Mouse (Mus musculus) cortical plate, adult 2 months (tissue): ENCODE results near the gene Pus7. TPM values are rescaled to one million over a fixed set of nuclear protein-coding genes. Genes with fewer than 3 reads are reported as not detected.
"Not testable (repeated sequence)": the region's sequence is repeated elsewhere in the genome, so short reads cannot be mapped to it uniquely, and the experiment has no call there.

Experiments
- H3K27ac ChIP-seq: fragments of 200-500 bp; 2 replicates; pipeline ENCODE4 v1.5.1; 2012; ENCODE audit warnings: low read length, control low read depth, inconsistent platforms; ENCODE audit not compliant: insufficient read depth
- H3K4me1 ChIP-seq: fragments of 200-500 bp; 2 replicates; pipeline ENCODE4 v1.6.1; 2011; ENCODE audit warnings: low read length; ENCODE audit not compliant: control insufficient read depth, insufficient read depth
- H3K4me3 ChIP-seq: fragments of 200-500 bp; 2 replicates; pipeline ENCODE4 v1.5.1; 2011; ENCODE audit warnings: mild to moderate bottlenecking, low read length, control low read depth; ENCODE audit not compliant: insufficient read depth
- CTCF ChIP-seq: fragments of 200-500 bp; IDR thresholded peaks from 2 replicates; pipeline ENCODE4 v1.5.1; 2011; ENCODE audit warnings: mild to moderate bottlenecking, control low read depth, low read length; ENCODE audit not compliant: insufficient read depth; ENCODE audit errors: extremely low read depth
- POLR2A ChIP-seq: fragments of 200-500 bp; IDR thresholded peaks from 2 replicates; pipeline ENCODE4 v1.6.1; 2011; ENCODE audit warnings: mild to moderate bottlenecking, low read length, control low read depth; ENCODE audit not compliant: insufficient read depth; ENCODE audit errors: extremely low read depth
- polyA plus RNA-seq: library from polyadenylated mRNA; depleted of rRNA; stranded (reverse); fragments of >200 nt; gene quantifications from 2 replicates; pipeline ENCODE4 v1.2.3, GENCODE M21; 2012; rRNA removed

The Pus7 gene
- polyA plus RNA-seq, 1 experiment, result 17.8 TPM

DNA sequence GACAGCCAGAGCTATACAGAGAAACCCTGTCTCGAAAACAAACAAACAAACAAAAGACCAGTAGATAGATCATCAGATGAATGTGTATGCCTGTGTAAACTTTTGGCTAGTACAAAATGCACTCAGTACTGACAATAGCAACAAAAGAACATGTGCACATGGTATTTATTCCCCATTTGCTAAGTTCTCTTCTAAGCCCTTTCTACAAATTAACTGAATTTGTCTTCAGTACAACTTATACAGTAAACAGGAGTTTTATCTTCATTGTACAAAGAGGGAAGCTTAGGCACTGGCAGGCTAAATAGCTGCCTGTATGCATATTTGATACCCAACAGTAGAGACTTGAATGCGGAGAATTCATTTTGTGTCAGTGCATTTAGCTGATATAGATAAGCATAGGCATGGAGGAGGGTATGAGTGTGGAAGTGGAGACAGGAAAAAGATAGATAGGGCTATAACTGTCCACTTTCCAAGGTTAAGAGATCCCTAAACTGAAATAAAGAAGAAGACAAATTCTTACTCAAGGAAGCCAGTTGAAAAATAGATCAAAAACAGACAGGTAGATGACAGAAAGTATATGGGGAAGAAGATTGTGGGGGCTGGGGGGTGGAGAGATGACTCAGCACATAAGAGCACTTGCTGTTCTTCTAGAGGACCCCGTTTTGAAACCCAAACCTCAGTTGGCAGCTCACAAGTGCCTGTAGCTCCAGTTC, 65.9 kb downstream of the Pus7 start:
- no peak overlapping the region for H3K27ac ChIP-seq
- no peaks in the 10 kb centered on the region for H3K4me1 ChIP-seq
- H3K4me3 ChIP-seq, result no peak overlapping the region
- no peak for TF ChIP-seq POLR2A

- Histone ChIP-seq H3K27ac (no peak overlapping the region), H3K4me3 (no peak overlapping the region), H3K4me1 (no peaks in the 10 kb centered on the region)
Measured at GRCm38 (mm10) chr5:23713401-23714335, 69.8 kb downstream of the Pus7 start.

GRCm38 (mm10) chr5:23712130-23713001, 71.1 kb downstream of the Pus7 start:
- Histone ChIP-seq H3K27ac (no peak overlapping the region), H3K4me3 (peak overlapping the region; percentile 78), H3K4me1 (no peaks in the 10 kb centered on the region)
- TF ChIP-seq CTCF, result no peak
- TF ChIP-seq POLR2A, result no peak

More at GRCm38 (mm10) chr5:23713401-23714335, 69.8 kb downstream of the Pus7 start:
- TF ChIP-seq POLR2A (no peak), CTCF (no peak)

DNA sequence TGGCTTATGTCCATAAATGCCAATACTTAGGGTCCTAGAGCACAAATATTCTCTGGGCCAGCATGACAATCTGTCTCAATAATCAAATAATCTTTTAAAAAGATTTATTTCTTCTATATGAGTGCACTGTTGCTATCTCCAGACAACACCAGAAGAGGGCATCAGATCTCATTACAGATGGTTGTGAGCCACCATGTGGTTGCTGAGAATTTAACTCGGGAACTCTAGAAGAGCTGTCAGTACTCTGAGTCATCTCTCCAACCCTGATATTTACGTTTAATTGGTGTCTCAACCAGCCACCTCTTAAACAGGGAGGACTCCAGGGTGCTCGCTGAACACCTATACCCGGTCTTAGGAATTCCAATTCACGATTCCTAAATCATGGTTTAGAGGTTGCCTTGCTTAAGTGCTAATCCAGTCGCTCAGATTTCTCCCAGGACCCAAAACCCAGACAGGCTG, 71.8 kb downstream of the Pus7 start:
- not testable (repeated sequence) for H3K4me1 ChIP-seq, H3K27ac ChIP-seq
- peak overlapping the region; percentile 78; the same call in 1 of the 2 replicates for H3K4me3 ChIP-seq

DNA sequence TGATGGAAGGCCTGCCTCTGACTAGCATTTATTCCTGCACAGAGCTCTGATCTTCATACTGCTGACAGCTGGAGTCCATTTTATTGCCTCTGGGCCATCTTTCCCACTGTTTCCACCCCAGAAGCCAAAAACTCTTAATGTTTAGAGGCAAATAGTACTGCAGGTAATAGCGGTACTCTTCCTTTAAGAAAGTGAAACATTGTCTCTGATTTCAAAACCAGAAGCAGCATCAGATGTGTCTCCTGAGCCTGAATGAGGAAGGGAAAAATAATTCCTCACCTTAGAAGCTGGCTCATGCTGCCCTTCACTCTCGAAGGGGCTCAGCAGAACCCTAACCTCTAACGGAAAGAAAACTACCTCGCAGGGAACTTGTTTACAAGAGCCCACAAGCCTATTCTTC, 72.3 kb downstream of the Pus7 start:
- Histone ChIP-seq H3K27ac (no peak overlapping the region), H3K4me3 (no peak overlapping the region), H3K4me1 (no peaks in the 10 kb centered on the region)
- TF ChIP-seq POLR2A (no peak), CTCF (no peak)

DNA sequence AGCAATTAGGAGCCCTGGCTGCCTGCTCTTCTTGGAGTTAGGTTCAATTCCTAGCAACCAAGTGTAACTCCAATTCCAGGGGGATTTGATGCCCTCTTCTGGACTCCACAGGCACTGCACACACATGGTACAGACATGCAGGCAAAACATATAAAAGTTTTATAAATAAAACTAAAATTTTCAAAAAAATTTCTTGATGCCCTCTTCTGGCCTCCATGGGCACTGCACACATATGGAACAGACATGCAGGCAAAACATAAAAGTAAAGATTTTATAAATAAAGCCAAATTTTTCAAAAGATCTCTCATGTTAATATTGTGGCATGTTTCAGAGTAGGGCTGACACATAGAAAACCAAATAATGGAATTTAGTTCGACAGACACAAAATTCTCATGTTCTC, 73.8 kb downstream of the Pus7 start:
- Histone ChIP-seq H3K27ac (no peak overlapping the region), H3K4me1 (no peaks in the 10 kb centered on the region), H3K4me3 (no peak overlapping the region)
- TF ChIP-seq CTCF (no peak), POLR2A (no peak)

GRCm38 (mm10) chr5:23706601-23707597, 76.6 kb downstream of the Pus7 start:
- not testable (repeated sequence) for H3K4me1 ChIP-seq, H3K27ac ChIP-seq

DNA sequence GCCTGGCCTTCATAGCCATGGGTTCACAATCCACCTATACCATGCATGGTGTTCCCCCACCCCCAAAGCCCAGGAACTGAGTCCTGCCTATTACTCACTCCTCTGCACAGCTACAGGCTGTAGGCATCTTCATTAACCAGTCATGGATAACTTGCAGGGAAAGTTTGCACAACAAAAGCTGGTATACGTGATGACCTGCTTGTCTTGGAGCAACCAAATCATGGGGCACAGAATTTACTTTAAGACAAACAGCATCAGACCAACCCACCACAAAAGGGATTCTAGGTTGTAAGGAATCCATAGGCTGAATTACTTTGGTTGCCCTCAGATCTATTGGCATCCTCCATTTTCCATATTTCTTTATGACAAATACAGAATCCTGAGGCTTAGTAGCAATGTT, 86.1 kb downstream of the Pus7 start:
- no peak overlapping the region for H3K4me3 ChIP-seq
- no peaks in the 10 kb centered on the region for H3K4me1 ChIP-seq
- no peak overlapping the region for H3K27ac ChIP-seq
- no peak for TF ChIP-seq POLR2A
- no peak for TF ChIP-seq CTCF

More at GRCm38 (mm10) chr5:23706601-23707597, 76.6 kb downstream of the Pus7 start:
- not testable (repeated sequence) for H3K4me3 ChIP-seq

Other genes with a start within 250 kb of the Pus7 start
- gene Srpk2, start 99.1 kb downstream of the Pus7 start, polyA plus RNA-seq, result 91.5 and 92.6 TPM in 2 replicates
- gene Rint1, start 4.0 kb upstream of the Pus7 start, polyA plus RNA-seq, result 15.4 and 16.3 TPM in 2 replicates
- 90.6 and 97.2 TPM in 2 replicates for gene Tomm7, start 60.5 kb upstream of the Pus7 start, polyA plus RNA-seq
- 7.9 and 8.5 TPM in 2 replicates for gene Fam126a, start 247.0 kb upstream of the Pus7 start, polyA plus RNA-seq